Mouse (Mus musculus) lung, adult 2 months (tissue): ENCODE results near the gene Dclre1a.
"Not testable (repeated sequence)": the region's sequence is repeated elsewhere in the genome, so short reads cannot be mapped to it uniquely, and the experiment has no call there.

Experiments used
- CTCF ChIP-seq: fragments of 200-500 bp; IDR thresholded peaks from 2 replicates; pipeline ENCODE4 v1.5.1; 2011; ENCODE audit warnings: mild to moderate bottlenecking, low read length, control low read depth; ENCODE audit not compliant: insufficient read depth
- POLR2A ChIP-seq: fragments of 200-500 bp; IDR thresholded peaks from 2 replicates; pipeline ENCODE4 v1.6.1; 2011; ENCODE audit warnings: low read depth, mild to moderate bottlenecking, control low read depth, low read length, borderline replicate concordance; ENCODE audit errors: extremely low read depth

DNA sequence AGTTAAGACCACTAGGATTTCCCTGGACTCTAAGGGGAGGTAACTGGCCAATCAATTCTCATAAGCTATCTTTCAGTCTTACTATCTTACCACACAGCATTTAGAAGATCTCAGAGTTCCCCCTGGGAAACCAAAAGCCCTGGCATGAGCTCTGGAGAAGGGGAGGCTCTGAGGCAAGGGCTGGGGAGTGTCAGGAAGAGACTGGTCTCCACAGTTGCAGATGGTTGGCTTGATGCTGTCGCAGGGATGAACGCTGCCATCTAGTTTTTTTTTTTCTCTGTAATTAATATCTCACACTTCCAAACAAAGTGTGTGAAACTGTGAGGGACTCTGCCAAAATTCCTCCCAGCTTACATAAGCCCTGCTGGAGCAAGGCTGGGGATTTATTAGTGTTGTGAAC is 53.9 kb downstream of the Dclre1a start:
- TF ChIP-seq CTCF, POLR2A: not testable (repeated sequence)
